In the genomic region with DNA sequence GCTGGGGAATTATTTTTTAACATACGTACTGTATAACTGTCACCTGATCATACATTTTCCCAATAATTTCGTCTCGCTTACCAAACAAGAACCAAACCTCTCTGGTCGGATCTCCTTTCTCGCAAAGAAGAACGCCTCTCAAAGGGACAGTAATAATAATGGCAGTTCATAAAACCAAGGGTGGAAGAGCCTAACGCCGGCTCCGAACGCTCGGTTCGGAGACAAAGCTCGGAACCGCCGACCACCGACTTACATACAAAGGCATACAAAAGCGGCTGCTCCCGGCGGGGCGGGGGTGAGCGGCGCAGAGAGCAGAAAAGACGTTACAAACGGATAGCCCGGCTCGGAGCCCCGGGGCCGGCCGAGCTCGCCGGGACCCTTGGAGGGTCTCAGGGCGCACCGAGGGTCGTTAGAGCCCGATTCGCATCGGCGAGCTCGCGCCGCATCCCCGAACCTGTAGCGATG, we compare ENCODE assay signal across 7 mouse cellular contexts. TPM values are rescaled to one million over a fixed set of nuclear protein-coding genes. Genes with fewer than 3 reads are reported as not detected.
DNase-seq lines count a peak whose midpoint lies in the region; ATAC-seq and TF ChIP-seq lines count a peak whose summit lies in the region.

No protein-coding gene starts in this region.

- H3K36me3 ChIP-seq in liver, adult 2 months (ENCODE audit: control insufficient read depth, insufficient read depth, low read length): no peaks in the 10 kb centered on the region
- H3K36me3 ChIP-seq in kidney, embryonic 16.5 days (ENCODE audit: insufficient read depth, low read length): no peaks in the 10 kb centered on the region
- H3K36me3 ChIP-seq in midbrain, postnatal 0 days (ENCODE audit: insufficient read depth, low read length): no peaks in the 10 kb centered on the region

- peak overlapping the region; percentile 87 for H3K9ac ChIP-seq in liver, adult 2 months (ENCODE audit: low read depth, low read length)
- peak overlapping the region; percentile 87 for H3K9ac ChIP-seq in kidney, embryonic 16.5 days (replicated peaks; ENCODE audit: low read length)
- H3K9ac ChIP-seq in midbrain, postnatal 0 days (replicated peaks; ENCODE audit: low read length, poor library complexity, severe bottlenecking): peak overlapping the region; percentile 91

- TF ChIP-seq CTCF in liver, adult 2 months (IDR thresholded peaks at IDR 0.05; ENCODE audit: low read depth, low read length): no peak
- TF ChIP-seq CTCF in embryonic fibroblast, embryonic 13.5 days (IDR thresholded peaks at IDR 0.05; ENCODE audit: borderline replicate concordance, insufficient read depth, low read length): no peak
- TF ChIP-seq CTCF in midbrain, postnatal 0 days (IDR thresholded peaks at IDR 0.05): no peak

- peak overlapping the region; percentile 69 for H3K4me2 ChIP-seq in kidney, embryonic 16.5 days (replicated peaks; ENCODE audit: low read depth, low read length)
- peak overlapping the region; percentile 63 for H3K4me2 ChIP-seq in midbrain, postnatal 0 days (ENCODE audit: low read depth, low read length, poor library complexity, severe bottlenecking)

- H3K4me1 ChIP-seq in liver, adult 2 months (ENCODE audit: control insufficient read depth, insufficient read depth, low read length): peaks cover 2% of the 10 kb centered on the region; the same call in 1 of the 2 replicates
- no peaks in the 10 kb centered on the region for H3K4me1 ChIP-seq in embryonic fibroblast, embryonic 13.5 days (ENCODE audit: control insufficient read depth, insufficient read depth, low read length)
- peaks cover 8% of the 10 kb centered on the region; the same call in 1 of the 2 replicates for H3K4me1 ChIP-seq in kidney, embryonic 16.5 days (ENCODE audit: insufficient read depth, low read length)
- H3K4me1 ChIP-seq in midbrain, postnatal 0 days (ENCODE audit: insufficient read depth, low read length): peaks cover 4% of the 10 kb centered on the region; the same call in 1 of the 2 replicates

- WGBS in liver, adult 2 months: under 1% methylated on average over 43 of the region's 43 CpGs
- WGBS in kidney, embryonic 16.5 days: under 1% methylated on average over 38 of the region's 43 CpGs
- under 1% methylated on average over 33 of the region's 43 CpGs for WGBS in midbrain, postnatal 0 days

- no peaks in the 10 kb centered on the region for H3K9me3 ChIP-seq in kidney, embryonic 16.5 days (ENCODE audit: low read length)
- H3K9me3 ChIP-seq in midbrain, postnatal 0 days (ENCODE audit: low read length): no peaks in the 10 kb centered on the region

- no peak for TF ChIP-seq POLR2A in liver, adult 2 months (IDR thresholded peaks at IDR 0.05; ENCODE audit: extremely low read depth, insufficient read depth, low read length)
- TF ChIP-seq POLR2A in embryonic fibroblast, embryonic 13.5 days (IDR thresholded peaks at IDR 0.05; ENCODE audit: low read depth, low read length): no peak

- no peak for DNase-seq in liver, adult 2 months (ENCODE audit: extremely low read depth, low read depth, low spot score)
- DNase-seq in liver: no peak
- DNase-seq in R1 (ENCODE audit: low read depth, low spot score): peak; percentile 50
- DNase-seq in midbrain, postnatal 0 days (ENCODE audit: low spot score): peak; percentile 43
- no peak for DNase-seq in gastrocnemius, postnatal 10 days

- H3K4me3 ChIP-seq in liver, adult 2 months (ENCODE audit: insufficient read depth, low read depth, low read length): peak overlapping the region; percentile 76
- peak overlapping the region; percentile 67 for H3K4me3 ChIP-seq in embryonic fibroblast, embryonic 13.5 days (ENCODE audit: insufficient read depth, low read length)
- H3K4me3 ChIP-seq in kidney, embryonic 16.5 days (ENCODE audit: low read length): peak overlapping the region; percentile 96
- H3K4me3 ChIP-seq in midbrain, postnatal 0 days (ENCODE audit: low read depth, low read length): peak overlapping the region; percentile 92

- no peak; the same call in 1 of the 2 replicates for ATAC-seq in kidney, embryonic 16.5 days (ENCODE audit: low FRiP score, low TSS enrichment)
- ATAC-seq in midbrain, postnatal 0 days (ENCODE audit: low FRiP score): peak; percentile 39

- H3K79me2 ChIP-seq in liver, adult 2 months (ENCODE audit: control insufficient read depth, insufficient read depth, low read length): peaks cover 7% of the 10 kb centered on the region

- no peak overlapping the region for H3K27ac ChIP-seq in liver, adult 2 months (replicated peaks; ENCODE audit: insufficient read depth, low read depth, low read length)
- no peak overlapping the region for H3K27ac ChIP-seq in embryonic fibroblast, embryonic 13.5 days (ENCODE audit: insufficient read depth, low read length)
- H3K27ac ChIP-seq in kidney, embryonic 16.5 days (ENCODE audit: low read length): peak overlapping the region; percentile 88
- peak overlapping the region; percentile 95 for H3K27ac ChIP-seq in midbrain, postnatal 0 days (ENCODE audit: low read depth, low read length)

- H3K27me3 ChIP-seq in liver, adult 2 months (ENCODE audit: control insufficient read depth, insufficient read depth, low read length): no peaks in the 10 kb centered on the region
- peaks cover 13% of the 10 kb centered on the region for H3K27me3 ChIP-seq in kidney, embryonic 16.5 days (ENCODE audit: insufficient read depth, low read length)
- H3K27me3 ChIP-seq in midbrain, postnatal 0 days (ENCODE audit: insufficient read depth, low read length): no peaks in the 10 kb centered on the region

RNA-seq across cellular contexts. Expression of gene Mkrn1, which starts 0.8 kb away (rescaled TPM):
- total RNA-seq in liver, adult 2 months (2014; rRNA removed): 23.1 and 24.2 TPM in 2 replicates
- polyA plus RNA-seq in liver, adult 2 months (2012; rRNA removed): 12.8 and 14.0 TPM in 2 replicates
- 37.9 and 40.5 TPM in 2 replicates for polyA plus RNA-seq in embryonic fibroblast, embryonic 13.5 days (2011; ENCODE audit: insufficient read length, low read depth, missing spikeins)
- polyA plus RNA-seq in kidney, embryonic 16.5 days (2015; fragmentation: Nextera tagmentation; extraction: Ambion mirVana): 59.4 and 64.1 TPM in 2 replicates
- 201 and 269 TPM in 2 replicates for total RNA-seq in midbrain, postnatal 0 days (2014; rRNA removed)
- polyA plus RNA-seq in midbrain, postnatal 0 days (2015; fragmentation: Nextera tagmentation; extraction: Ambion mirVana): 232 and 238 TPM in 2 replicates
- 10 to 100 TPM; 30.4 to 31.8 TPM for total RNA-seq in gastrocnemius, postnatal 10 days (2021)

RNA-seq across cellular contexts. Expression of gene Rab19, which starts 38.4 kb away (rescaled TPM):
- total RNA-seq in liver, adult 2 months (2014; rRNA removed): 0.46 and 0.47 TPM in 2 replicates
- polyA plus RNA-seq in liver, adult 2 months (2012; rRNA removed): 0.12 and 0.31 TPM in 2 replicates
- 0.33 TPM in 1 of 2 replicates, not detected in the other for polyA plus RNA-seq in embryonic fibroblast, embryonic 13.5 days (2011; ENCODE audit: insufficient read length, low read depth, missing spikeins)
- 2.2 and 2.9 TPM in 2 replicates for polyA plus RNA-seq in kidney, embryonic 16.5 days (2015; fragmentation: Nextera tagmentation; extraction: Ambion mirVana)
- total RNA-seq in midbrain, postnatal 0 days (2014; rRNA removed): 0.24 TPM in 1 of 2 replicates, not detected in the other
- polyA plus RNA-seq in midbrain, postnatal 0 days (2015; fragmentation: Nextera tagmentation; extraction: Ambion mirVana): 0.25 TPM in 1 of 2 replicates, not detected in the other
- total RNA-seq in gastrocnemius, postnatal 10 days (2021): under 1 TPM in 1 of 2 experiments, not detected in 1; 0.16 TPM

RNA-seq across cellular contexts. Expression of gene Slc37a3, which starts 41.9 kb away (rescaled TPM):
- 13.7 and 14.6 TPM in 2 replicates for total RNA-seq in liver, adult 2 months (2014; rRNA removed)
- polyA plus RNA-seq in liver, adult 2 months (2012; rRNA removed): 11.5 and 13.6 TPM in 2 replicates
- polyA plus RNA-seq in embryonic fibroblast, embryonic 13.5 days (2011; ENCODE audit: insufficient read length, low read depth, missing spikeins): 55.8 and 71.5 TPM in 2 replicates
- 57.7 and 57.8 TPM in 2 replicates for polyA plus RNA-seq in kidney, embryonic 16.5 days (2015; fragmentation: Nextera tagmentation; extraction: Ambion mirVana)
- total RNA-seq in midbrain, postnatal 0 days (2014; rRNA removed): 38.1 and 46.8 TPM in 2 replicates
- polyA plus RNA-seq in midbrain, postnatal 0 days (2015; fragmentation: Nextera tagmentation; extraction: Ambion mirVana): 54.6 and 55.4 TPM in 2 replicates
- 10 to 100 TPM; 21.0 to 32.2 TPM for total RNA-seq in gastrocnemius, postnatal 10 days (2021)

Comparison
In these comparisons a context has a peak if more than half of its experiments do, and no peak if none do; other contexts are left out.
1. DNase-seq: peak in R1 (single experiment) and midbrain, postnatal 0 days (single experiment); none in liver, adult 2 months (single experiment), liver (single experiment) and gastrocnemius, postnatal 10 days (single experiment).
2. H3K27ac ChIP-seq: peak in kidney, embryonic 16.5 days (single experiment) and midbrain, postnatal 0 days (single experiment); none in liver, adult 2 months (single experiment) and embryonic fibroblast, embryonic 13.5 days (single experiment).
3. Peak in every context shown above with its lines, with median percentiles within 50 percentile points of each other: H3K4me3 ChIP-seq and H3K9ac ChIP-seq.